Comparison of ENCODE assay signal across 9 mouse cellular contexts in the genomic region with DNA sequence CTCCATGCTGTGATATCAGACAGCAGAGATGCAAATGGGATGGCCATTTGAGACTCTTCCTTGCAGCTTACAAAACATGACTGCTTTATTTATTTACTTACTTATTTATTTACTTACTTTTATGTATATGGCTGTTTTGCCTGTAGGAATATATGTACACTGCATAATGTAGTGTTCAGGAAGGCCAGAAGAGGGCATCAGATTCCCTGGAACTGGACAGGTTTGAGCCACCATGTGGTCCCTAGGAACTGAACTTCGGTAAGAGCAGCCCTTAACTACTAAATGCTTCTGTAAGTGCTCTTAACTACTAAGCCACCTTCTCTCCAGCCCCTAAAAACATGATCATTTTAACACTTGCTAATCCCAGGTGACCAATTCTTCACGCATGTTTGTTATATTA. TPM values are rescaled to one million over a fixed set of nuclear protein-coding genes. Genes with fewer than 3 reads are reported as not detected.
DNase-seq lines count a peak whose midpoint lies in the region; TF ChIP-seq lines count a peak whose summit lies in the region.
"Had no signal": no experiment of that assay in that cellular context is flagged by ENCODE, and none has a peak within 500 bp of the region (broad histone marks: within the 10 kb centered on the region; RNA-seq: fewer than 3 reads in every experiment).

No protein-coding gene starts in this region.

- H3K4me3 ChIP-seq in E14TG2a.4 (replicated peaks; ENCODE audit: low read length) = no peak overlapping the region
- H3K4me3 ChIP-seq: intestine, embryonic 15.5 days; limb, embryonic 15.5 days had no signal

- no peaks in the 10 kb centered on the region for H3K9me3 ChIP-seq in E14TG2a.4 (ENCODE audit: low read length)
- H3K9me3 ChIP-seq: intestine, embryonic 15.5 days; limb, embryonic 15.5 days had no signal

- peak; percentile 47 for TF ChIP-seq CTCF in E14TG2a.4 (conservative IDR thresholded peaks at IDR 0.05; ENCODE audit: low read length)

- H3K4me1 ChIP-seq in E14TG2a.4 (replicated peaks; ENCODE audit: low read depth, low read length) = peaks cover 32% of the 10 kb centered on the region

- H3K36me3 ChIP-seq in E14TG2a.4 (ENCODE audit: insufficient read depth, low read length) = no peaks in the 10 kb centered on the region
- H3K36me3 ChIP-seq: intestine, embryonic 15.5 days had no signal

- peak; percentile 50 for DNase-seq in kidney, postnatal 10 days
- DNase-seq in kidney, adult 18-20 months = no peak
- DNase-seq in MEL-GATA-1-ER (ENCODE audit: extremely low read depth, low read depth) = peak; percentile 44
- peak; percentile 59 to 62 for DNase-seq in kidney, postnatal 36 days
- DNase-seq in adrenal gland, postnatal 25 days = no peak
- DNase-seq in frontal cortex, postnatal 25 days (ENCODE audit: low spot score in 2 of 2) = no peak

- peaks cover 69% of the 10 kb centered on the region for H3K27me3 ChIP-seq in E14TG2a.4 (ENCODE audit: insufficient read depth, low read length)

RNA-seq across cellular contexts. Expression of a gene that starts 2.9 kb away (rescaled TPM):
- 0.33 and 0.52 TPM in 2 replicates for total RNA-seq in adrenal gland, postnatal 25 days (2021)

RNA-seq across cellular contexts. Expression of a gene that starts 14.5 kb away (rescaled TPM):
- total RNA-seq in adrenal gland, postnatal 25 days (2021) = 20.3 and 21.4 TPM in 2 replicates

RNA-seq across cellular contexts. Expression of a gene that starts 52.6 kb away (rescaled TPM):
- 347 and 389 TPM in 2 replicates for total RNA-seq in adrenal gland, postnatal 25 days (2021)

Comparison
In these comparisons a context has a peak if more than half of its experiments do, and no peak if none do; other contexts are left out.
1. DNase-seq: peak in kidney, postnatal 10 days (single experiment), MEL-GATA-1-ER (single experiment) and kidney, postnatal 36 days (2 of 2); none in kidney, adult 18-20 months (single experiment), adrenal gland, postnatal 25 days (single experiment) and frontal cortex, postnatal 25 days (0 of 2).